Mouse (Mus musculus): ENCODE measurements around the gene Csde1. TPM values are rescaled to one million over a fixed set of nuclear protein-coding genes. Genes with fewer than 3 reads are reported as not detected.

The Csde1 gene
- 86.3 and 110 TPM in 2 replicates for polyA plus RNA-seq (2012; rRNA removed)

GRCm38 (mm10) chr3:103020249-103020942 lies at the start of gene Csde1:
Csde1 (plus strand) TSS chr3:103020426.
- TF ChIP-seq CTCF (IDR thresholded peaks at IDR 0.05; ENCODE audit: control insufficient read depth, insufficient read depth, insufficient replicate concordance, low read depth, low read length) (no peak), POLR2A (IDR thresholded peaks at IDR 0.05; ENCODE audit: control insufficient read depth, low read depth, low read length) (peak; percentile 99)
- H3K4me3 ChIP-seq (ENCODE audit: control insufficient read depth, low read depth, low read length) = peak within 1 kb of the TSS; percentile 98

GRCm38 (mm10) chr3:102970508-102970907 lies 49.7 kb upstream of the Csde1 start:
- Histone ChIP-seq H3K4me1 (ENCODE audit: control insufficient read depth, insufficient read depth, low read length) (peaks cover 5% of the 10 kb centered on the region; the same call in 1 of the 2 replicates), H3K4me3 (ENCODE audit: control insufficient read depth, low read depth, low read length) (no peak overlapping the region), H3K36me3 (ENCODE audit: control insufficient read depth, insufficient read depth, low read length) (no peaks in the 10 kb centered on the region), H3K27ac (ENCODE audit: control insufficient read depth, insufficient read depth, low read depth, low read length) (no peak overlapping the region), H3K27me3 (ENCODE audit: control insufficient read depth, insufficient read depth, low read length) (no peaks in the 10 kb centered on the region)
- TF ChIP-seq POLR2A (IDR thresholded peaks at IDR 0.05; ENCODE audit: control insufficient read depth, low read depth, low read length) = no peak

More at GRCm38 (mm10) chr3:103020249-103020942, at the start of gene Csde1:
- no peaks in the 10 kb centered on the region for H3K27me3 ChIP-seq (ENCODE audit: control insufficient read depth, insufficient read depth, low read length)
- H3K4me1 ChIP-seq (ENCODE audit: control insufficient read depth, insufficient read depth, low read length) = peaks cover 6% of the 10 kb centered on the region
- no peaks in the 10 kb centered on the region for H3K36me3 ChIP-seq (ENCODE audit: control insufficient read depth, insufficient read depth, low read length)
- H3K27ac ChIP-seq (ENCODE audit: control insufficient read depth, insufficient read depth, low read depth, low read length) = peak within 1 kb of the TSS; percentile 98

- H3K27ac ChIP-seq (ENCODE audit: control insufficient read depth, insufficient read depth, low read depth, low read length) = no peak overlapping the region
- TF ChIP-seq POLR2A (IDR thresholded peaks at IDR 0.05; ENCODE audit: control insufficient read depth, low read depth, low read length) (no peak), CTCF (IDR thresholded peaks at IDR 0.05; ENCODE audit: control insufficient read depth, insufficient read depth, insufficient replicate concordance, low read depth, low read length) (no peak)
- H3K27me3 ChIP-seq (ENCODE audit: control insufficient read depth, insufficient read depth, low read length) = no peaks in the 10 kb centered on the region
- H3K36me3 ChIP-seq (ENCODE audit: control insufficient read depth, insufficient read depth, low read length) = no peaks in the 10 kb centered on the region
- H3K4me3 ChIP-seq (ENCODE audit: control insufficient read depth, low read depth, low read length) = no peak overlapping the region
- H3K4me1 ChIP-seq (ENCODE audit: control insufficient read depth, insufficient read depth, low read length) = no peaks in the 10 kb centered on the region
These were observed 43.3 kb upstream of the Csde1 start for GRCm38 (mm10) chr3:102976906-102977305.

GRCm38 (mm10) chr3:102979550-102980348 lies 40.5 kb upstream of the Csde1 start:
- H3K4me1 ChIP-seq (ENCODE audit: control insufficient read depth, insufficient read depth, low read length) = no peaks in the 10 kb centered on the region
- no peaks in the 10 kb centered on the region for H3K27me3 ChIP-seq (ENCODE audit: control insufficient read depth, insufficient read depth, low read length)
- TF ChIP-seq POLR2A (IDR thresholded peaks at IDR 0.05; ENCODE audit: control insufficient read depth, low read depth, low read length) = no peak
- no peak for TF ChIP-seq CTCF (IDR thresholded peaks at IDR 0.05; ENCODE audit: control insufficient read depth, insufficient read depth, insufficient replicate concordance, low read depth, low read length)
- no peak overlapping the region for H3K4me3 ChIP-seq (ENCODE audit: control insufficient read depth, low read depth, low read length)
- no peaks in the 10 kb centered on the region for H3K36me3 ChIP-seq (ENCODE audit: control insufficient read depth, insufficient read depth, low read length)
- no peak overlapping the region for H3K27ac ChIP-seq (ENCODE audit: control insufficient read depth, insufficient read depth, low read depth, low read length)

- no peaks in the 10 kb centered on the region for H3K4me1 ChIP-seq (ENCODE audit: control insufficient read depth, insufficient read depth, low read length)
- H3K4me3 ChIP-seq (ENCODE audit: control insufficient read depth, low read depth, low read length) = no peak overlapping the region
- no peaks in the 10 kb centered on the region for H3K27me3 ChIP-seq (ENCODE audit: control insufficient read depth, insufficient read depth, low read length)
- H3K36me3 ChIP-seq (ENCODE audit: control insufficient read depth, insufficient read depth, low read length) = no peaks in the 10 kb centered on the region
- no peak for TF ChIP-seq CTCF (IDR thresholded peaks at IDR 0.05; ENCODE audit: control insufficient read depth, insufficient read depth, insufficient replicate concordance, low read depth, low read length)
- no peak for TF ChIP-seq POLR2A (IDR thresholded peaks at IDR 0.05; ENCODE audit: control insufficient read depth, low read depth, low read length)
- no peak overlapping the region for H3K27ac ChIP-seq (ENCODE audit: control insufficient read depth, insufficient read depth, low read depth, low read length)
These were observed 39.9 kb upstream of the Csde1 start for GRCm38 (mm10) chr3:102980349-102980736.

- H3K4me3 ChIP-seq (ENCODE audit: control insufficient read depth, low read depth, low read length) = no peak overlapping the region
- no peak overlapping the region for H3K27ac ChIP-seq (ENCODE audit: control insufficient read depth, insufficient read depth, low read depth, low read length)
- no peaks in the 10 kb centered on the region for H3K4me1 ChIP-seq (ENCODE audit: control insufficient read depth, insufficient read depth, low read length)
- H3K27me3 ChIP-seq (ENCODE audit: control insufficient read depth, insufficient read depth, low read length) = no peaks in the 10 kb centered on the region
- TF ChIP-seq CTCF (IDR thresholded peaks at IDR 0.05; ENCODE audit: control insufficient read depth, insufficient read depth, insufficient replicate concordance, low read depth, low read length) (no peak), POLR2A (IDR thresholded peaks at IDR 0.05; ENCODE audit: control insufficient read depth, low read depth, low read length) (no peak)
- no peaks in the 10 kb centered on the region for H3K36me3 ChIP-seq (ENCODE audit: control insufficient read depth, insufficient read depth, low read length)
These were observed 29.2 kb upstream of the Csde1 start for GRCm38 (mm10) chr3:102991041-102991440.

GRCm38 (mm10) chr3:102992936-102993335 lies 27.3 kb upstream of the Csde1 start:
- Histone ChIP-seq H3K27ac (ENCODE audit: control insufficient read depth, insufficient read depth, low read depth, low read length) (no peak overlapping the region), H3K4me1 (ENCODE audit: control insufficient read depth, insufficient read depth, low read length) (peaks cover 2% of the 10 kb centered on the region; the same call in 1 of the 2 replicates), H3K4me3 (ENCODE audit: control insufficient read depth, low read depth, low read length) (no peak overlapping the region), H3K27me3 (ENCODE audit: control insufficient read depth, insufficient read depth, low read length) (no peaks in the 10 kb centered on the region), H3K36me3 (ENCODE audit: control insufficient read depth, insufficient read depth, low read length) (no peaks in the 10 kb centered on the region)
- TF ChIP-seq POLR2A (IDR thresholded peaks at IDR 0.05; ENCODE audit: control insufficient read depth, low read depth, low read length) (no peak), CTCF (IDR thresholded peaks at IDR 0.05; ENCODE audit: control insufficient read depth, insufficient read depth, insufficient replicate concordance, low read depth, low read length) (no peak)

Measured in testis, adult 2 months (tissue).